ENCODE assay signal across 7 mouse cellular contexts in the genomic region with DNA sequence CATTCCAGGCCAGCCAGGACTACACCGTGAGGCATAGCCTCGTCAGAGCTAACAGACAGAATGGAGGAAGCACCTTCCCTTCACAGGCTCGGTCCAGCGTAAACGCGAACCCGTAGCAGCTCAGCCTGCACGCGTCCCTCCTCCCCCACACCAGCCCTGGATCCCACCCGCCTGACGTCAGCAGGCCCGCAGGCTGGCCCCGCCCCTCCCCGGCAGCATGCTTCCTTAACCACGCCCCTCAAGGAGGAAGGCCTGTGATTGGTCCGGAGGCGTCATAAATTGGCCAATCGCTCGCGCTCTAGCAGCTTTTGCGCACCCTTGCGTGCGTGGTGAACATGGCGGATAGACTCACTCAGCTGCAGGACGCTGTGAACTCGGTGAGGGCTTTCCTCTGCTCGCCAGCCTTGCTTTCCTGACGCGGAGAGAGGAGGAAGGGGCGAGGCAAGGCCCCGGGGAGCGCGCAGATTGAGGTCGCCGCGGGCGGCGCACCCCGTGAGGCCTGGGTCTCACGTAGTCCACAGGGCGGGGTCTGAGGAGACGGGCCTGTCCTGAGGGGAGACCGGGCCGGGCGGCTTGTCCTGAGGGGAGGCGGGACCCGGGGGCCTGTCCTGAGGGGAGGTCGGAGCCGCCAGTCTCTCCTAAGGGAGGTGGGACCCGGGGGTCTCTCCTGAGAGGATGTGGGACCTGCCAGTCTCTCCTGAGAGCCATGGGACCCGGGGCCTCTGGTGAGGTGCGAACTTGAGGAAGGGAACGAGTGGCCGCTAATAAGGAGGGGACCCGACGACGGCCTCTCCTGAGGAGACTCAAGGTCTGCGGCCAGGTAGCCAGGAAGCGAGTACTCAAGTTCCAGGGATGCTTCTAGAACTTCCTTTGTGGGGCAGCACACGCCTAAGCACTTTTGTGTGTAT. TPM values are rescaled to one million over a fixed set of nuclear protein-coding genes. Genes with fewer than 3 reads are reported as not detected.
DNase-seq lines count a peak whose midpoint lies in the region; ATAC-seq lines count a peak whose summit lies in the region.

Med21 (plus strand) TSS at position 272 of the 908 bp plus-strand sequence.
Tm7sf3 (minus strand) TSS at position 549 of the 908 bp plus-strand sequence.

- peak; percentile 99 for DNase-seq in adrenal gland, adult 2 months
- peak; percentile 97 for DNase-seq in embryo, embryonic 11.5 days (ENCODE audit: low read depth, low spot score)
- peak; percentile 93 to 98 for DNase-seq in gastrocnemius, postnatal 36 days
- peak; percentile 98 to 99 for DNase-seq in left cerebral cortex, postnatal 25 days (ENCODE audit: low spot score in 2 of 2)
- peak; percentile 99 for DNase-seq in midbrain, embryonic 10.5 days (ENCODE audit: low spot score)
- DNase-seq in right cerebral cortex, postnatal 4 days = peak; percentile 97

- peak; percentile 98 for ATAC-seq in intestine, embryonic 15.5 days

- no peaks in the 10 kb centered on the region for H3K27me3 ChIP-seq in intestine, embryonic 15.5 days (replicated peaks)
- H3K27me3 ChIP-seq in midbrain, embryonic 10.5 days (ENCODE audit: low read depth, poor library complexity, severe bottlenecking) = peaks cover 7% of the 10 kb centered on the region; the same call in 1 of the 2 replicates

- H3K9me3 ChIP-seq in intestine, embryonic 15.5 days = no peaks in the 10 kb centered on the region
- H3K9me3 ChIP-seq in midbrain, embryonic 10.5 days (replicated peaks) = no peaks in the 10 kb centered on the region

- intact Hi-C loops in gastrocnemius, postnatal 36 days (cut with DNase I) = no loop called here
- intact Hi-C loops in left cerebral cortex, postnatal 25 days (cut with DNase I) = loop anchor here (5.0 kb wide), 1 partner anchor 85 kb away; no protein-coding TSS in a partner anchor

- peak within 1 kb of the TSS; percentile 86 for H3K4me2 ChIP-seq in intestine, embryonic 15.5 days (replicated peaks)

- H3K9ac ChIP-seq in intestine, embryonic 15.5 days = peak within 1 kb of the TSS; percentile 94

- WGBS in intestine, embryonic 15.5 days = under 1% methylated on average over 60 of the region's 60 CpGs
- WGBS in midbrain, embryonic 10.5 days = 1% methylated on average over 60 of the region's 60 CpGs

- H3K4me3 ChIP-seq in intestine, embryonic 15.5 days (replicated peaks) = peak within 1 kb of the TSS; percentile 80
- peak within 1 kb of the TSS; percentile 91 for H3K4me3 ChIP-seq in midbrain, embryonic 10.5 days

- H3K27ac ChIP-seq in intestine, embryonic 15.5 days = peak within 1 kb of the TSS; percentile 92
- H3K27ac ChIP-seq in midbrain, embryonic 10.5 days (replicated peaks) = peak within 1 kb of the TSS; percentile 96

- H3K36me3 ChIP-seq in intestine, embryonic 15.5 days = no peaks in the 10 kb centered on the region
- H3K36me3 ChIP-seq in midbrain, embryonic 10.5 days = 0 out of 2 replicates have a peak, but pooled peaks cover 2% of the 10 kb centered on the region

- 0 out of 2 replicates have a peak, but pooled peaks cover 4% of the 10 kb centered on the region for H3K4me1 ChIP-seq in intestine, embryonic 15.5 days (replicated peaks)
- H3K4me1 ChIP-seq in midbrain, embryonic 10.5 days = peaks cover 18% of the 10 kb centered on the region

RNA-seq across cellular contexts. Expression of gene Med21, which starts in this region (rescaled TPM):
- total RNA-seq in adrenal gland, adult 2 months (2021) = 10 to 100 TPM; 67.5 to 78.9 TPM
- polyA plus RNA-seq in adrenal gland, adult 2 months (2012; rRNA removed) = 10.8 and 20.8 TPM in 2 replicates
- total RNA-seq in gastrocnemius, postnatal 36 days (2021) = 10 to 100 TPM; 34.7 to 38.0 TPM
- polyA plus RNA-seq in intestine, embryonic 15.5 days (2015; fragmentation: Nextera tagmentation; extraction: Ambion mirVana) = 124 and 128 TPM in 2 replicates
- 10 to 100 TPM; 46.0 to 48.9 TPM for total RNA-seq in left cerebral cortex, postnatal 25 days (2021)
- polyA plus RNA-seq in midbrain, embryonic 10.5 days (2016; fragmentation: Nextera tagmentation; extraction: Ambion mirVana) = 132 and 135 TPM in 2 replicates

RNA-seq across cellular contexts. Expression of gene Tm7sf3, which starts in this region (rescaled TPM):
- total RNA-seq in adrenal gland, adult 2 months (2021) = 10 to 100 TPM; 31.7 to 51.5 TPM
- 17.0 and 22.5 TPM in 2 replicates for polyA plus RNA-seq in adrenal gland, adult 2 months (2012; rRNA removed)
- total RNA-seq in gastrocnemius, postnatal 36 days (2021) = 1 to 10 TPM; 6.2 to 7.3 TPM
- polyA plus RNA-seq in intestine, embryonic 15.5 days (2015; fragmentation: Nextera tagmentation; extraction: Ambion mirVana) = 28.2 and 32.5 TPM in 2 replicates
- total RNA-seq in left cerebral cortex, postnatal 25 days (2021) = 10 to 100 TPM; 26.8 to 30.9 TPM
- 26.0 and 27.1 TPM in 2 replicates for polyA plus RNA-seq in midbrain, embryonic 10.5 days (2016; fragmentation: Nextera tagmentation; extraction: Ambion mirVana)

Comparison
In these comparisons a context has a peak if more than half of its experiments do, and no peak if none do; other contexts are left out.
1. Peak in every context shown above with its lines: DNase-seq, ATAC-seq, H3K4me3 ChIP-seq and H3K27ac ChIP-seq.